Mouse (Mus musculus): ENCODE measurements at regions not wholly inside any gene's neighbourhood (a gene's known extent, or its start where the extent isn't known, plus 50 kb on each side); places are given as distances from the start of the nearest gene placed in this dataset.

DNA sequence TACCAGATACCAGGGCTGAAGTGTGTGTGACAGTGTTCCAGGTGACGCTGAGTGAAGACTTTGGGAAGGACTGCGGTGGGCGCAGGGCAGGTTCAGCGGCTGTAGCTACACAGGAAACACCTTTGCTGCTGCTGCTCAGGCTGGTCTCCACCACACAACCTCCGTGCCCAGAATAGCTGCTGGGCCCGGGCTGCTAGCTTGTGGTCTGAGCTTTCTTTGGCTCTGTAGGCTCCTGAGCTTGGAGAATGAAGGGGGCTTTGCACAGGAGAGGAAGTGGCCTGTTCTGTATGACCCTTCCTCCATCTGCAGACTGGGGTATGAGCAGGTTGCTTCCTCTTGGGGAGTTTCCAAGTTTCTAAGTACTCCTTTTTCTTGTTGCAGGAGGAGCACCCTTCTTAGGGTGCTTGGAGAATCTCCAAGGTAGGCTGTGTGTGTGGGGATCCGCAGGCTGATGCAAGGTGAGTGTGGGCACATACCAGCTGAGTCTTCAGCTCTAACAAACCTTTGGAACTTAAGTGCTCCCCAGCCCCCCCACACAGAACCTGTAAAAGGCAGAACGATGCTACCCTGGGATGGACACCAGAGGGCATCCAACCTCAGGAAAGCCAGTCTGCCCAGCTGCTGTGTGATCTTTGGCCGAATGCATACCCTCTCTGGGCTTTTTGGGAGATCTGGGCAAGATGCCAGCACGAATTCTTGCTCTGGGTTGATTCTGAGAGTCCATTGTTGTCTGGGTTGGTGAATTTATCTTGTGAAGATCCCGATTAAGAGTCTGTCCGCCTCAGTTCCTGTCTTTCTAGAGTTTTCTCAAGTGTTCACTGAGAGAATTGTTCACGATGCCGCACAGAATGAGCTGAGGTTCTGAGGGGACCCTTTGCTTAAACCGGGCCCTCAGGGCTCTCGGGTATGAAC lies 136.6 kb downstream of the Mn1 start:
- no peak for DNase-seq

DNA sequence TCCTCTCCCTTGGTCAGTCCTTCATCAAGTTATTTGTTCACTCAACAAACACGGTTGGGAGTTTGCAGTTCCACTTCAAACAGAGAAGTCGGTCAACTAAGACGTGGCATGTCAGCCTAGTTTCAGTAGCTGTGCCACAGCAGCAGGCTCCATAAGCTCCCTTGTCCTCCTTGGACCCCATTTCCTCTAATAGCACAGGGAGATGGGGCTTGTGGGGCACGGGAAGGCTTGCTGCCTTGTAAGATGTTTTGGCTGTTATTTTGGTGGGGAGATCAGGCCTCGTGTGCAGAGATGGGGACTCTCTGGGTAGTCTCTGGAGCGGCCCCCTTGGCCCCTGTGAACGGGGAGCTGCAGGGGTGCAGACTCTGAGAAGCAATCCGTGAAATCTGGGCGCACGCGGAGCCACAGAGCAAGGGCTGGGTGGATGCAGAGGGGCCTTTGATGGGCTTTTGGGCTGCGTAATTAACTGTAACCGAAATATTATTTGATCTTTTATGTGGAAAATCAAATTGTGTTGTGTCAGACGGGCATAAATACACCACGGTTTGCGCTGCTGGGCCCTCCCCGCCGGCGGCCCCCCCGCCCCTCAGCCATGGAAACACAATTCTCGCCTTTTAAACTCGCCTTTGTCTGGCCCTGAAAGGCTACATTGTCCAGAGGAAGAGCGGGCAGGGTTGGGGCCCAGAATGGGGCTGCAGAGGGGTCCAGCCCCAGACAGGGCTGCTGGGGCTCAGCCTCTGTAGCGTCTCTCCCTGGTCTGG lies 137.6 kb downstream of the Mn1 start:
- DNase-seq, result no peak

DNA sequence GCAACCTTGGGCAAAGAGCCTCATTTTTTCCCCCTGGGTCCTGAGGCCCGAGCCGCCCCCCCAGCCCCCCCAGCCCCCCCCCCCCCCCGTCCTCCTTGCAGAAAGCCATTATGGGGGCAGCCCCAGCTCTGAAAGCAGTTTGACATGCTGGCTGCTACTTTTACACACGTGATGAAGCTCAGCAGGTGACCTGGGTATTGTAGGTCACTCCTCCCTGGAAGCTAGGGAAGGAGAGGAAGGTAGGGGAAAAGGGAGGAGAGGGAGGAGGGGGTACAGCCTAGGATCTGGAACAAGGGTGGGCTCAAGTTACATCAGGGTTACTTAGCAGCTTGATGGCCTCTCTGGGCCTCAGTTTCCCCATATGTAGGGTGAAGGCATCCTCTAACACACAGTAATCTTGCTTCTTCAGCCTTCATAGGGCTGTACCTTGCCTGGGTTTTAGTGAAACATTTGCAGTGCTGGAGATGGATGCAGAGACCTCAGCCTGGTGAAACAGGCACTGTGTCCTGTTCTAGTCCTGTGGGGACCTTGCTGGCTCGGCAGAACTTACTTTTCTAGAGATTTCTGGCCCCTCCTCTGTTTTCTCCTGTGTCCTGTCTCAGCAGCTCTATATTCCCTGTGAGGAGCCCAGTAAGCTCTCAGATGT lies 138.3 kb downstream of the Mn1 start:
- DNase-seq, result no peak

DNA sequence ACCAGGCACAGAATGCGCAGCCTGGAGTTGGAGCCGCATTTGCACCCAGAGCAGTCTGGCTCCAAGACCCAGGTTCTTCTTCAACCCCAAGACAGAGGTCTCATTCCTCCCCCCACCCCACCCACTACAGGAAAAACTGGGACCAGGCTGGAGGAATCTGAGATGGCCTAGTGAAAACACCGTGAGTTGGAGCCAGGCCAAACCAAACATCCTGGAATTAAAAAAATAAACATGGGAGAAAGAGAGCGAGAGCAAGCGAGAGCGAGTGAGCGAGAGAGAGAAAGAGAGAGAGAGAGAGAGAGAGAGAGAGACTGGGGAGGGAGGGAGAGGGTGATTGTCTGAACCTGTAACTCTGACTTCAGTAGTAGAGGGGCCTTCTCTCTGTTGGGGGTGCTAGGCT lies 138.8 kb downstream of the Mn1 start:
- no peak for DNase-seq

DNA sequence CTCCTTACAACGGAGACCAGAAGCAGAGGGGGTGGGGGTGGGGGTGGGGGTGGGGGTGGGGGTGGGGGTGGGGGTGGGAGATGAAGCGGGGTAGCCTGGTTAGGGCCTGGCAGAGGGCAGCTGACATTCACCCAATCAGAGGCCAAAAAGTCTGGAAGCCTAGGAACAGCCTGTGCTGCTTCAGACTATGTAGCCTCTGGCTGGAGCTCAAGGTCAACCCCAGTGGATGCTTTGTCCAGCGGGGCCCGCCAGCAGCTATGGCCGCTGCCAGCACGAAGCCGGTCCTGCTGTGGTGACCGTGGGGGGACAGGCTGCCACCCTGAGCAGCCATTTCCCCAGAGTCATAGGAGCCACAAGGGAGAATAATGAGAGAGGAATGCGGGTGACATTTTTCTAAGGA lies 143.3 kb downstream of the Mn1 start:
- no peak for DNase-seq

DNA sequence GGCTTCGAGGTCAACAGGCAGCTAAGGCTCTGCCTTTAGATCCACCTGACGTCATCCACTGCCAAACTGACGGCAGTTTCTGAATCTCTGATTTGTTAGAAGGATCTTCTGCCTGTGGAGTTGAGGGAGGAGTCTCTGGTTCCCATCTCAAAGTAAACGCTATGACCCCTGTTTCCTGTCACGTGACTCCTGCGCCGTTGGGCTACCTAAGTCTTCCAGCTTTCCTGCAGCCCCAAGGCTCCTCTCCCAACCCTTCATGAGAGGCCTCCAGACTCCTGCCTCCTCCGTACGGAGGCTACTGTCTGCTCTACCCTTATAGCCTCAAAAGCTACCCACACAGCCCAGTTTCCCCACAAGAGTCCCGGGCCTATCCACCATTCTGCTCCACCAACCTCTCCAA lies 144.1 kb downstream of the Mn1 start:
- DNase-seq, result no peak

DNA sequence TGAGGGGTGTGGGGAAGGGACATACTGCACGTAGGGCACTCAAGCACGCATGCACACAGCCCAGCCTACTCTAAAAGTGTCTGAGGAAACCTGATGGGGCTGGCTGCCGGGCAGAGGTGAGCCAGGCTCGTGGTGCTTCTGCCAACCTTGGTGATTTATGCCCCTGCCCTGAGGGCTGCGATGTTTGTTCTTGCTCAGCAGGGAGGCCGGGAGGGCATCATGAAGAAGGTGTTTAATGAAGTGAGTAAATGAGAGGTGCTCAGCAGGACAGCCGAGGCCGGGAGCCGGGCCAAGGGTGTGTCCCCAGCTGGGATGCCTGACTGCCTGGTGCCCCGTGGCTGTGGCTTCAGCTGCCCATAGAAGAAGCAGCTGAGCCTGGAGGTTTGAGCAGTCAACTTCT lies 153.7 kb downstream of the Mn1 start:
- peak in 1 of 2 experiments; percentile 61 for DNase-seq

DNA sequence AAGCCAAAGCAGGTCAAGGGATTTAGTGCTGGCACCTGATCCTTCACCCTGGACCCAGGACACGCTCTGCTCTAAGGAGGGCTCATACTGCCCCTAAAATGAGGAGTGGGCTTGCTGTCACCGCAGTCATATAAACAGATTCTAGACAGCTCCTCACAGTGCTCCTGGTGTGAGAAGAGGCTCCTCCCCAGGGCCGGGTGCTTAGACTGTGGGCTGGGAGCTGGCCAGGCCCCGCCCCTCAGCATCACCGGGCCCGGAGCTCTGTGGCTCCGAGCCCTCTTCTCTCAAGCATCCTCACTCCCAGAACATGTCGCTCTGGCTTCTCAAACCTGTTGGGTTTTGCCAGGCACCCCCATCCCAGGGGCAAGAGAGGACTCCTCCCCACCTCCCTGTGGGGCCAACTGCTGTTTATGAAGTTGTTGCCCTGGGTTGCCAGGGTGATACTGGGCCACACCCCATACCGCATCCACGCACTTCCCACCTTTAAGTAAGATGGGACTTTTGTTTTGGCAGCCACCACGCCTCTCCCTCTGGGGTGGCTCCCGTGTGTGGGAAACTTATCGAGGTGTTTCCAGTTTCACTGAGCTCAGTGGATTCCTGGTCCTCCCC lies 156.2 kb downstream of the Mn1 start:
- DNase-seq, result no peak

DNA sequence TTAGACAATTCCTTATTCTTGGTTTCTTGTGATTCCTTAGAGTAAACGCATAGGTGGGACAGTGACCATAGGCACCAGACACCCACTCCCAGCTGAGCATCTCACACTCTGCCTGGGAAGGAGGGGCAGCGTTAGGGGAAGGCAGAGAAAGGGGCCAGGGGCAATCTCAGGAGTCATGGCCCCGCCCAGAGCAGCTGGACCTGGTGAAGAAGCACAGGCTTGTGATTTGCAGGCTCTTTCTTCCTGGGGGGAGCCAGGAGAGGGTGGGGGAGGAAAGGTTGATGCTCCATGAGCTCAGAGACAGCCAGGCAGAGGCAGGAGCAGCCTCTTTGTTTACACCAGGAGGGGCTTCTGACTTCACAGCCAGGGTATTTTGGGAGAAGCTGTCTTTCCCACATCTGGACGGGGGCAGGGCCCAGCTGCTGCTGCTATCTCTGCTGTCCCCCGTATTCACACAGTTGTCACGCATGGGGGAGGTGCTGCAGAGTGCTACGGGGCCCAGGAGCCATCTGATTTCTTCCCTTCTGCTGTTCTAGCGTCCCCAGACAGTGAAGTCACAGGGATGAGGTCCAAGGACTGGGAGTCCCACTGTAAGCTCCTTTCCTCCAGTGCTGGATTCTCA lies 157.2 kb downstream of the Mn1 start:
- no peak for DNase-seq

DNA sequence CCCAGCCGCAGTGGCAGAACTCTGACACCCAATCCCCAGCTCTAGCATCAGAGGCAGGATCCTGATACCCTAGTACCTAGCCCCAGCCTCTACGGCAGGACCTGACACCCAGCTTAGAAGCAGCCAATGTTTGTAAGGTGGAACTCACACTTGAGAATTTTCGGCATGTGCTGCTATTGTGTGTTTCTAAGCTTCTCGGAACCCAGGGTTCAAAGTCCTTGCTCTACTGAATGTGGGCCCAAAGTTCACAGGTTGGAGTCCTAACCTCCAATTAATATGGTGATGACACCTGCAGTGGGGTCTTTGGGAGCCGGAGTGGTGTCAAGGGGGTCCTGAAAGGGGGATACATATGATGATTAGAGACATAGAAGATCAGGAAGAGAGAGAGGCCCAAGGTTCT lies 158.2 kb downstream of the Mn1 start:
- no peak for DNase-seq

DNA sequence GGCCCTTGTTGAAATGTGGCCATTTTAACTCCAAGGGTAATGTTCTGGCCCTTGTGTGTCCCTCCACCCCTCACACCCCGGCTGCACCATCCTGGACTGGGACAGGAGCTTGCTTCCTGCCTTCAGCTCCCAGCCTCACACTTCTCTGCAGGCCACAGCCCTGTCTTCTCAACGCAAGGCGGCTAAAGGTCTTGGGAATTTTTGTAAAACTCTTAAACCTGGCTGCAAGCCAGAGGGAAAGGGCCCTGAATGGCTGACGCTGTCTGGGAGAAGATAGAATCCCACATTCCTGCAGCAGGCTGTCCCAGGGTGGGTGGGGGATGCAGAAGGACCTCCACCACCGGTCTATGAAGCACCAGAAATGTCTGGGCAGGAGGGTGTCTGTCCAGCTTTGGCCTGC lies 156.3 kb upstream of the Gm26897 start:
- no peak for DNase-seq

DNA sequence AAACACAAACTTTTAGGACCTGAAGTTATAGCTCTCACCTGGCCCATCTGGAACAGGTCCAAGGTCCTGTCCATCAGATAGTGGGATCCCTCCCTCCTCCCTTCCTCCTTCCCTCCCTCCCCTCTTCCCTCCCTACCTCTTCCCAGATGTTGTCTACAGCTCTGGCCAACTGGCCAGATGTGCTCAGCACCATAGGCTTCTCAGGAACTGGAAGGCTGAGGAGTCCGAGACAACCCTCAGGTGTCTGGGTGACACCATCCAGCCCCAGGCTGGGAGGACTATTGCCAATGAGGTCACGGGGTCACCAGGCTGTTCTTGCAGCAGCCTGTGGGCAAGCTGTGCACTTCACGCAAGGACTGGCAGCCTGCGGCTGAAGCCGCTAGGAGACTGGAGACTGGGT lies 155.6 kb upstream of the Gm26897 start:
- DNase-seq, result peak; percentile 47 to 49

DNA sequence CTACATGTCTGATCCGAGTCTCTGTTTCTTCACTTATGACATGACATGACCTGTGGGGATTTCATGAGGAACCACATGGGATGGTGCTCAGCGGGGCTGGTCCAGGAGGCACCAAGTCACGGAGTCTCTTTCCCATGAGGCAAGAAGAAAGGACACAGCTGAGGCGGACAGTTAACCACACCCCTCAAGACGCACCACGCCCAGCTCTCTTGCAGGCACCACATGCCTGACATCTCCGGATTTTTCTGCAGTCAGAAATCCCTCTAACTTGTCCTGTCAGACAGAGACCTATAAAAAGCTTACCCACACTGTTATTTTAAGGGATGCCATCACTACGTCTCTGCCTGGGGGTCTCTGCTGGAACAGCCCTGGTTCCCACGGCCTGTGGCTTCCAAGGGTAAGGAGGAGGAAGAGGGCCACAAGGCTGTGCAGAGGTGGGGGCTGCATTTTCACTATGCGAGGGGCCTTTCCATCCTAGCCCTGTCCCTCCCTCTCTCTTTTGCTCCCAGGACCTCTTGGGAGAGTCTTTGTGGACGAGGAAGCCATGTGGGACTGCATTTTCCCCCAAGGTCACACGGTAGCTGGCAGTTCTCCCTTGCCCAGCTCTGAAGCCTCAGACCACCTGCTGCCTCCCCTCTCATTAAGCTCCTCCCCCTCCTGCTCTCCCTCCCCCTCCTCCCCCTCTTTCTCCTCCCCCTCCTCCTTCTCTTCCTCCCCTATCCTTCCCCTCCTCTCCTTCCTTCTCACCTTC lies 154.6 kb upstream of the Gm26897 start:
- DNase-seq, result no peak

DNA sequence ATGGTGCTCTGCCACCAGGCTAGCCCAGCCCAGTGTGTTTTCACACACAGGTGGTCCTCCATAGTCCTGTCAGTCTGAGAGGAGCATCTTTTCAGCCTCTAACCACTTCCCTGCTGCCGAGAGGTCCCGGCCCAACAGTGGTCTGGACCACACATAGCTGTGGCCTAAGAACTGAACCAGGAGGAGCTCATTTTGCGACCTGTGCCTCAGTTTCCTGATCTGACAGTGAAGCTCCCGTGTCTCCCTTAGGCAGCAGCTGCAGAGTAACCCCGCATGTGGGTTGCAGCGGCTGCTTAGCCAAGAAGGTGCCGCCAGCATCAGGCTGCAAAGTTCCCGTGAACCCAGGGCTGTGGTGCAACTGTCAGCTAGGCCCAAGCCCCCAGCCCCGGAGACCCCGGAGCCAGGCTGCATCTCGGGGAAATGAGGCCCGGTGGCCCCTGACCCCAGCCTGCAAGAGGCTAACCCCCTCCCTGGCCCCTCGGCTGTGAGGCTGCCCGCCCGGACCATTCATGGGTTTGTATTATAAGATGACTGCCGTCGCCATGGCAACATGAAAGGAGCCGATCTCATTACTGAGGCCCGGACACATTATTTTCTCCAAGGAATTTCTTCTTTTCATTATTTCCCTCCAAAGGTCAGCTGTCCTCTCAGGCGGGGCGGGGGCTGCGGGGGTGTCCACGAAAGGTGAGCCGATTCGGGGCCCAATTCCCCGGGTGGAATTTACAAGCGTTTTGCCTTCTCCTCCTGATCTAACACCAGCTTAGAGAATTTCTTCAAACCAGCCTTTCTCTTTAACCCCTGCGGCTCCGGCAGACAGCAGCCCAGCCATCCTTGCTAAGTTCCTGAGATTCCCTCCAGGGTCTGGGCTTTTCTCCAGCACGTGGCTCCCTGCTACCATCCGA lies 152.6 kb upstream of the Gm26897 start:
- peak; percentile 62 to 69 for DNase-seq

DNA sequence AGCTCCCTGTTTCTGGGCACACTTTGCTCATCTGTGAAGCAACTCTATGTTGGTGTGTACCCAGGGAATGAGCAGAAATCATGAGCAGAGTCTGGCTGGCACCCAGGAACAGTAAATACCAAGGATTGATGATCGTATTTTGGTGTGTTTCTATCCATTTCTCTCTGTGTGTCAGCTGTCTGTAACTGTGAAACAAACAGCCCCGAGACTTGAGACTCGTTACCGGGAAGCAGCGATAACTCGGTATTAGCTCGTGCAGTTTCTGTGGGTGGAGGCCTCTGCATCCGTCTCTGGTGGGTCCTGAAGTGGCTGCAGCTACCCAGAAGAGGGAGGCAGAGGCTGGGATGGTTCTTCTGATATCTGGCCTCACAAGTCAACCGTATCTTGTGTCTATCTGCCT lies 151.7 kb upstream of the Gm26897 start:
- no peak for DNase-seq

DNA sequence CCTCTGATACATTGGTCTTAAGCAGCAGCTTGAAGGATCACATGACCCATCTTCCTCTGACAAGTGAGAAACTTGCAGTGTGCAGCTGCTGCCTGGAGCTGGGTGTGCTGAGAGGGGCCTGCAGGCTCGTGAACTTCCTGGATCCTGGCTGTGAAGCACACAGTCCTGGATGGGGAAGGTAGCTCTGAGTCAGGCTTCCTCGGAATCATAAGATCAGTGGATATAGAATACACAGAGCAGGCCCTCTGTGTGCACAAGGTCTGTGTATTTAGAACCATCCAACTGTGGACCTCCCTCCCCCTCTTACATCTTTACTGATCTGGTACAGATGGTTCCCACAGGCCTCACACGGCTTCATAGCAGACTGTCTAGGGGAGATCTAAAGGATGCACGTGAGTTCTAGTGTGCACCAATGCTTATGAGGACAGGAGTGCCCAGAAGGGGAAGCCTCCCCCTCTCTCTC lies 143.1 kb upstream of the Gm26897 start:
- no peak for DNase-seq

DNA sequence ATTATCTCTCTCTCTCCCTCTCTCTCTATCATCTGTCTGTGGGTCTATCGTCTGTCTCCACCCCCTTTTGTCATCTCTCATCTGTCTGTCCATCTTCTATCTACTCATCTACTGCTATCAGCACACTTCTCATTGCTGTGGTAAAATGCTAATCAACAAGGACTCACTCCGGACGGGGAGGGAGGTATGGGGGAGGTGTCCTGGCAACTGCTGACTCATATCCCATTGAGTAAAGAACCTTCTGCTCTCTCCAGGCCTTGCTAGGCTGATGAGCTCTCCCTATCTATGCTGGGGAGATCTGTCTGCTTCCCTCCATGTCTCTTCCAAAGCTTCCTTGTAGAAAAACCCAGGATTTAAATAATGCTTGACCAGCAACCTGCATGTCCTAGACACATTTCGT lies 140.9 kb upstream of the Gm26897 start:
- no peak for DNase-seq

DNA sequence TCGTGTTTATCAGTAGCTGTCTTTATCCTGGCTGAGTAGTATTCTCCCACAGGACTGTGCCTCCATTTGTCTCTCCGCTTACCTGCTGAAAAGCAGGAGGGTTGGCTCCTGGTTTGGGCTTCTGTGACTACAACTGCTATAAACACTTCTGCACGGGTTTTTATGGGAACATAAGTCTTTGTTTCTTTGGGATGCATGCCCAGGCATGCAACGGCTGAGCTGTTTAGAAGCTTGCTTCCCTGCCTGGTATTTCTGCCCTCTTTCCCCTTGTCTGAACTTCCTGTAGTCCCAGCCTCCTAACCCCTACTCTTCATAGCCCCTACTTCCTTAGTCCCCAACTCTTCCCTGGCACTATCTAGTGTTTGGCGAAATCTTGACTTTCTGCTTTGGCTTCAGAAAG lies 139.6 kb upstream of the Gm26897 start:
- DNase-seq, result no peak

DNA sequence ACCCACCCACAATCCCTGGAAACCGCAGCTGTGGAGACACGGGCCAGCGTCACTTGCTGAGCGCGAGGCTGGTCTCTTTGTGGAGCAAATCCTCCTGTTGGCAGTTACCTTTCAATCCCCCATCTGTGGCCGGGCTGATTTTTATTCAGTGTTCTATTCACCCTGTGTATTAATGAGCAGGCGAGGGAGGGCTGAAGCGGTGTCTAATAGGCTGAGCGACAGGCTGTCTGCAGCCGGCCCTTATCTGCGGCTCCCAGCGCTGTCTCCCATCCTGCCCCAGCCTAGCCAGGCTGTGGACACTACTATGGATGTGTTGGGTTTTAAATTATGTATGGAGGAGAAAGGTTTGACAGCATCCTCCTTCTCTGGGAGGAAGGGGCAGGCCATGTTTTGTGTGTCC lies 138.3 kb upstream of the Gm26897 start:
- DNase-seq, result peak; percentile 43 to 50

DNA sequence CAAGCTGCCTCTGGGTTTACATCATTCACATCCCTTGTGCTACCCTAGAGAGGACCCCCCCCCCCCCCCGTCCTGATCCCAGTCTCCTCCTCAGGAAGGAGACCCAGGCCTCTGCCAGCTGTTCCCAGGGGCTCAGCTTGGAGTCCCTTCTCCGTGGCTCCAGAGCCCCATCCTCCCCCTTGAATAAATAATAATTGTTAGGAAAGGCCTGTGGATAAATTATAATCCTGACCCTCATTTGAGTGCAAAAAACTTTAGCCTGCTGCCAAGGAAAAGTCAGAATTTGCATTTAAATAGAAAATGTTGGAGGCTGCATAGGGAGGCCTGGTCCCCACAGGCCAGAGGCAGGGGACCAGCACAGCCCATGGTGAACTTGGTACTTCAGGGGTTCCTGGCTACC lies 136.0 kb upstream of the Gm26897 start:
- no peak for DNase-seq

All from cerebellum, postnatal 10 days (tissue).